Mouse (Mus musculus): ENCODE results near the gene Aox4.

Aox4 gene

GRCm38 (mm10) chr1:58210203-58210602 lies at the start of gene Aox4:
Aox4 (plus strand) TSS chr1:58210397.
- no peak for DNase-seq

- DNase-seq, result no peak
Measured at GRCm38 (mm10) chr1:58169893-58170292, 40.3 kb upstream of the Aox4 start.

GRCm38 (mm10) chr1:58188514-58189175 lies 21.6 kb upstream of the Aox4 start:
- DNase-seq, result no peak

- no peak for DNase-seq
Measured at GRCm38 (mm10) chr1:58194317-58194716, 15.9 kb upstream of the Aox4 start.

GRCm38 (mm10) chr1:58194988-58195387 lies 15.2 kb upstream of the Aox4 start:
- DNase-seq, result no peak

GRCm38 (mm10) chr1:58195541-58195940 lies 14.7 kb upstream of the Aox4 start:
- no peak for DNase-seq

GRCm38 (mm10) chr1:58197023-58197422 lies 13.2 kb upstream of the Aox4 start:
- no peak for DNase-seq

GRCm38 (mm10) chr1:58198386-58198785 lies 11.8 kb upstream of the Aox4 start:
- no peak for DNase-seq

GRCm38 (mm10) chr1:58212805-58213204 lies 2.6 kb downstream of the Aox4 start:
- no peak for DNase-seq

- no peak for DNase-seq
Measured at GRCm38 (mm10) chr1:58213838-58214237, 3.6 kb downstream of the Aox4 start.

- DNase-seq, result no peak
Measured at GRCm38 (mm10) chr1:58215353-58215752, 5.2 kb downstream of the Aox4 start.

- DNase-seq, result no peak
Measured at GRCm38 (mm10) chr1:58215956-58216532, 5.8 kb downstream of the Aox4 start.

- peak in 1 of 2 experiments; percentile 11 for DNase-seq
Measured at GRCm38 (mm10) chr1:58221070-58221469, 10.9 kb downstream of the Aox4 start.

GRCm38 (mm10) chr1:58221879-58222278 lies 11.7 kb downstream of the Aox4 start:
- peak in 1 of 2 experiments; percentile 5 for DNase-seq

GRCm38 (mm10) chr1:58228086-58228485 lies 17.9 kb downstream of the Aox4 start:
- DNase-seq, result no peak

GRCm38 (mm10) chr1:58228916-58229315 lies 18.7 kb downstream of the Aox4 start:
- no peak for DNase-seq

GRCm38 (mm10) chr1:58229774-58230173 lies 19.6 kb downstream of the Aox4 start:
- peak in 1 of 2 experiments; percentile 2 for DNase-seq

- DNase-seq, result no peak
Measured at GRCm38 (mm10) chr1:58230542-58230941, 20.3 kb downstream of the Aox4 start.

GRCm38 (mm10) chr1:58235405-58235804 lies 25.2 kb downstream of the Aox4 start:
- no peak for DNase-seq

- DNase-seq, result no peak
Measured at GRCm38 (mm10) chr1:58237527-58238299, 27.5 kb downstream of the Aox4 start.

- DNase-seq, result no peak
Measured at GRCm38 (mm10) chr1:58238440-58238839, 28.2 kb downstream of the Aox4 start.

GRCm38 (mm10) chr1:58238961-58239360 lies 28.8 kb downstream of the Aox4 start:
- no peak for DNase-seq

GRCm38 (mm10) chr1:58240347-58240746 lies 30.1 kb downstream of the Aox4 start:
- DNase-seq, result no peak

GRCm38 (mm10) chr1:58244487-58244886 lies 34.3 kb downstream of the Aox4 start:
- DNase-seq, result no peak

Data from cerebellum, postnatal 36 days (tissue).